Mouse (Mus musculus): ENCODE measurements around the gene Rab9. TPM values are rescaled to one million over a fixed set of nuclear protein-coding genes. Genes with fewer than 3 reads are reported as not detected.

Rab9 gene
- polyA plus RNA-seq, 1 experiment from 2014 or later, result 47.0 TPM

GRCm38 (mm10) chrX:166416196-166416595 is 63.5 kb downstream of the Rab9 start:
- Histone ChIP-seq H3K27me3 (ENCODE audit: control insufficient read depth, insufficient read depth, low read depth, low read length) (no peaks in the 10 kb centered on the region), H3K4me3 (ENCODE audit: low read depth, low read length) (no peak overlapping the region), H3K9ac (ENCODE audit: low read depth, low read length) (no peak overlapping the region), H3K27ac (ENCODE audit: low read length) (no peak overlapping the region), H3K9me3 (replicated peaks; ENCODE audit: control insufficient read depth, low read length, poor library complexity, severe bottlenecking) (no peaks in the 10 kb centered on the region), H3K4me1 (ENCODE audit: control insufficient read depth, insufficient read depth, low read length) (no peaks in the 10 kb centered on the region), H3K4me2 (ENCODE audit: low read length) (no peak overlapping the region), H3K36me3 (ENCODE audit: control insufficient read depth, insufficient read depth, low read length) (no peaks in the 10 kb centered on the region)
- 66% methylated on average over 5 of the region's 6 CpGs for WGBS
- ATAC-seq, result no peak

- H3K27ac ChIP-seq (ENCODE audit: low read length), result no peak overlapping the region
- no peaks in the 10 kb centered on the region; the same call in 1 of the 2 replicates for H3K27me3 ChIP-seq (ENCODE audit: control insufficient read depth, insufficient read depth, low read depth, low read length)
- no peak overlapping the region for H3K4me3 ChIP-seq (ENCODE audit: low read depth, low read length)
- no peak for ATAC-seq
- no peak overlapping the region for H3K9ac ChIP-seq (ENCODE audit: low read depth, low read length)
- H3K4me2 ChIP-seq (ENCODE audit: low read length), result no peak overlapping the region
- no peaks in the 10 kb centered on the region for H3K4me1 ChIP-seq (ENCODE audit: control insufficient read depth, insufficient read depth, low read length)
- H3K9me3 ChIP-seq (replicated peaks; ENCODE audit: control insufficient read depth, low read length, poor library complexity, severe bottlenecking), result no peaks in the 10 kb centered on the region
- peaks cover 3% of the 10 kb centered on the region; the same call in 1 of the 2 replicates for H3K36me3 ChIP-seq (ENCODE audit: control insufficient read depth, insufficient read depth, low read length)
Measured at GRCm38 (mm10) chrX:166407865-166408264, 71.8 kb downstream of the Rab9 start.

Other genes starting within 250 kb of the Rab9 start
- gene Gpm6b, start 241.0 kb downstream of the Rab9 start, polyA plus RNA-seq (2015; fragmentation: Nextera tagmentation; extraction: Ambion mirVana), result 278 and 282 TPM in 2 replicates
- 92.9 and 98.7 TPM in 2 replicates for gene Trappc2, start 39.3 kb downstream of the Rab9 start, polyA plus RNA-seq (2015; fragmentation: Nextera tagmentation; extraction: Ambion mirVana)
- gene Ofd1, start 39.2 kb downstream of the Rab9 start, polyA plus RNA-seq (2015; fragmentation: Nextera tagmentation; extraction: Ambion mirVana), result 5.7 and 6.3 TPM in 2 replicates
- gene Tceanc, start 38.7 kb upstream of the Rab9 start, polyA plus RNA-seq (2015; fragmentation: Nextera tagmentation; extraction: Ambion mirVana), result 4.9 and 6.0 TPM in 2 replicates
- gene Egfl6, start 105.9 kb upstream of the Rab9 start, polyA plus RNA-seq (2015; fragmentation: Nextera tagmentation; extraction: Ambion mirVana), result 2.1 and 2.9 TPM in 2 replicates

Data from midbrain, embryonic 16.5 days (tissue).